Mouse (Mus musculus) kidney, postnatal 4 days (tissue): Measurements from ENCODE around the gene Plcd1.

Experiments
- DNase-seq, 2 experiments: peaks; one replicate each; pipeline ENCODE4 v3.0.0; 2021; ENCODE audit warnings: mixed read lengths in 2 of 2

Gene Plcd1

DNA sequence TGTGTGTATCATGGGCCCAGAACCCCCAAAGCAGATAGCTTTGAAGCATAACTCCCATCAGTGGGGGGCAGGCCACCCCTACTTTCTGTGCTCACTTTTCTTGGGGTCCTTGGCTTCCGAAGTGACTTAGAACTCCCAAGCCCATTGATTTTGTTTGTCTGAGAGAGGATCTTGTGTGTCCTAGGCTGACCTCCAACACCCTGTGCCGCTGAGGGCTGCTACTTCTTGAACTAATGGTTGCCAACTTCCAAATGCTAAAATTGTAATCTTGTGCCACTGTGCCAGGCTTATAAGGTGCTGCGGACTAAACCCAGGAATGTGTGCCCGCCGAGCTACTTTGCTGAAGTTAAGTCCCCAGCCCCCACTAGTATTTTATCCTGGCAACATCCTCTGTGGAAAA is 2.8 kb downstream of the Plcd1 start:
- no peak for DNase-seq

DNA sequence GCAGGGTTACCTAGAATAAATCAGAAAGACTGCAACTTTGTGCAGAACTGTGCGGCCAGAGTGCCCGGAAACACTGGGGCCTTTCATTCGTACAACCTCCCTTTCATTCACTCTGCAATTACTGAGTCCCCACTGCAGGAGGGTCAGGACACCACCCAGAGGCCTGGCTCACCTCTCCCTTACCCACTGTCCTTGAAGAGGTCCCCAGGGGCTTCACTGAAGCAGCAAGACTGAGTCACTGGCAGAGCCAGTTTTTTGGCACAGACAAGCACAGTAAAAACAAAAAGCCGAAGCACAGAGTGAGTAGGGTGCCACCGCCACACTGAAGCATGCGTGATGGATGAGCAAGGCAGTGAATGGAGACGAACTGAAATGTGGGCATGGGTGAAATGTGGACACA is 3.9 kb downstream of the Plcd1 start:
- DNase-seq = no peak

DNA sequence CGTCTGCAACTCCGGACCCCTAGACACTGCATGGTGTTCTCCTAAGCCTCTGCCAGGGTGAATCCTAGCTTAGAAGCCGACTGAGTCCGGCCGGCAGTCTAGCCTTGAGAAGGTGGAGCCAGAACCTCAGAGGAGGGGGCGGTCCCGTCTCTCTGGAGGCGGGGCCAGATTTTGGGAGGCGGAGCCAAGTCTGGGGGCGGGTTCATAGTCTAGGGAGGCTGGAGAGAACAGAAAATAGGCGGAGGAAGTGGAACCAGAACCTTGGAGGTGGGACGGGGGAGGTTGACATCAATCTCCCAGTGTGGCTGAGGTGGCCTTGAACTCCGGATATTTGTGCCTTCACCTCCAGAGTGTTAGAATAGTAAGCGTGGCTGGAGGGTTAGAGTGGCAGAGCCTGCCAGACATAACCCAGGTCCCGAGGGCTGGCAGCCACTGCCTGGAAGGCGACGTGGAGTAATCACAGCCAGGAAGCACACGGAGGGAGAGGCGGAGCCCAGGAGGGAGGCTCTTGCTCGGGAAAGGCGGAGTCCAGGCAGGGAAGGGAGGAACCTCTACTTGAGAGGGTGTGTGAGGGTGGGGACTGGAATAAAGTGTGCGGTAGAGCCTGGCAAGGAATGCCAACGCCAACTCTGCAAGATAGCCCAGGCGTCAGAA is 5.0 kb downstream of the Plcd1 start:
- DNase-seq = peak; percentile 96 to 97

DNA sequence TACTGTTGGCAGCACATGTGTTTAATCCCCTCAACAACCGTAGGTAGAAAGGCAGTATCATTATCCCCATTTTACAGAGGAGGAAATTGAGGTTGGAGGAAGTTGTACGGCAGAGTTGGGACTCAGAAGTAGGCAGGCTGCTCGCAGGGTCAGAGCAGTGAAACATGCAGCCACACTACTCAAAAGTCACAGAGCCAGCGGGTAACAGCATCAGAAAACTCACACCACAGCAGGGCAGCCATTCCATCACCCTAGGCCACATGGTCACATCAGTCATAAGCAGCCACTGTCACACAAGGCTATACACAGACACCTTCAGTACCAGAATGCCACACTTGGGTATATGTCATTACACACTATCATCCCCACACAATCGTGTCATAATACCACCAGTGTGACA is 6.0 kb downstream of the Plcd1 start:
- DNase-seq = no peak

DNA sequence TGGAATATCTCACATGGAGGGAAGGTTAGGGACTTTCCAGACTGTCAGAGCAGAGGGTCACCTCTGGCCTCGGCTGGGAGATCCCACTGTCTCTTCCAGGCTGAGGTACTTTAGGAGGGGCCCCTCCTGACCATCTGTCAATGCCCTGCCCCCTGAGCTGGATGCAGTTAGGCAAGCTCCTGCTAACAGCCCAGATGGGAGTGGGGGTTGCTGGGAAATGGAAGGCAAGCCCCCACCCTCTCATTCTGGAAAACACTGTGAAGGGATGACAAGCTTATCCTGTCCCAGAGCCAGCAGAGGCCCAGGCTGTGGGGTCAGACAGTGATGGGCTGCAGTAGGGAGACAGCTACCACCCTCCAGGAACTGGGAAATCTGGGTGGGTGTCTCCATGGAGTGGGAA is 6.9 kb downstream of the Plcd1 start:
- DNase-seq = peak in 1 of 2 experiments; percentile 48

DNA sequence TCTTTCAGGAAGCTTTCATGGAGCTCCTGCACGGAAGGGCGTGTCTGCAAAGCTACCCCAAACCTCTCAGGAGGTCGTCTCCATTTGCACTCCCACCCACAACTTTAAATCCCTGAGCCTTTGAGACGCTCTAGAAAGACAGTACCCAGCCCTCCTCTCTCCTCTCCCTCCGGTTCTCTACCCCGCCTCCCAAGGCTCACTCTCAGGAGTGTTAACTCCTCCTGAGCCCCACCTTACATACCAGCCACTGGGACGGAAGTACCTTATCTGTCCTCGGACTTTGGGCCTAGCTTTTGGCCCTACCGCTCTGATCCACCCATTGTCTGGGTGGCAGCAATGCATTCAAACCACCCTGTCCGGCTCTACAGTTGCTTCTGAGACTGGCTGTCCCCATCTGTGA is 9.3 kb downstream of the Plcd1 start:
- DNase-seq = no peak

DNA sequence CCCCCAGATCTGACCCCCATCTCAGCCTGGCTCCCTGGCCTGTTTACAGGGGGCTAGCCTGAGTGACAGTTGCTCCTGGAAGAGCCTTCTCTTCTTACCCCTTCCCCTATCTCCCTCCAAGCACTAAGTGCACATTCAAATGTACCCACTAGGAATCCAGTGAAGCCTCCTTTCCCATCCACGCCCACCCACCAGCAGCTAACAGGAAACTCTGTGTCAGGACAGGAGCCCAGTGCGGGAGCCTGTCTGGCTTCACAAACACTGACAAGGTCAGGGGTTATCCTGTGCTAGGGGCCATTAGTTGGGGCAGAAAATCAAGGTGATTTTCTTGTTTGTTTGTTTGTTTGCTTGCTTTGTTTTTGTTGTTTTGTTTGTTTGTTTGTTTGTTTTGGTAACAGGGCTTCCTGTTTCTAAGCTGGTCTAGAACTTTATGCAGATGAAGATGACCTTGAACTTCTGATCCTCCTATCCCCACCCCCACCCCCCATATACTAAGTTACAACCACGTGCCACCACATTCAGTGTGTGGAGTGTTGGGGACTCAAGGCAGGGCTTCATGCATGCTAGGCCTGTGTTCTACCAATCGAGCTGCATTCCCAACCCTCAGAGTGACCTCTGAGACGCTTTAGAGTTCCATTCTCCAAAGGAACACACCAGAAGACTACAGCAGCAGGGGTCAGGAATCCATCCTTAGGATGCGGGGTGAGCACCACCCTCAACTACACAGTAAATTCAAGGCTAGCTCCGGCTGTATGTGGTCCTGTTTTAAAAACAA is 10.5 kb downstream of the Plcd1 start:
- no peak for DNase-seq

DNA sequence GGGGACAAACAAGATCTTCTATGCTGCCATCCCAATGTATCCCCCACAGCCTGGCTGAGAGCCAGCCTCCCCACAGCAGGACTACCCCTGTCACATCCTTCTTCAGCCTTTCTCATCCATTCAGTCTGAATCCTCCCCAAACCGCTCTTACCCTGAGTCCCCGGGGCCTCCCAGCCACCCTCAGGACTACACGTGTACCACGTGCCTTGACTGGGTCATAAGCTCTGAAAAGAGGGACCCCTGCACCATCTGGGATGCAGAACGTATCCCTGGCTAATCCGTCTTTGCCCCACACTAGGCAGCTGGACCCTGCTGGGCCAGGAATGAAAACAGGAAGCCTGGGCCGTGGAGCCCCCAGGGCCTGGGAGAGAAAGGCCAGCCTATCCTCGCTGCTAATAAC is 11.3 kb downstream of the Plcd1 start:
- no peak for DNase-seq

DNA sequence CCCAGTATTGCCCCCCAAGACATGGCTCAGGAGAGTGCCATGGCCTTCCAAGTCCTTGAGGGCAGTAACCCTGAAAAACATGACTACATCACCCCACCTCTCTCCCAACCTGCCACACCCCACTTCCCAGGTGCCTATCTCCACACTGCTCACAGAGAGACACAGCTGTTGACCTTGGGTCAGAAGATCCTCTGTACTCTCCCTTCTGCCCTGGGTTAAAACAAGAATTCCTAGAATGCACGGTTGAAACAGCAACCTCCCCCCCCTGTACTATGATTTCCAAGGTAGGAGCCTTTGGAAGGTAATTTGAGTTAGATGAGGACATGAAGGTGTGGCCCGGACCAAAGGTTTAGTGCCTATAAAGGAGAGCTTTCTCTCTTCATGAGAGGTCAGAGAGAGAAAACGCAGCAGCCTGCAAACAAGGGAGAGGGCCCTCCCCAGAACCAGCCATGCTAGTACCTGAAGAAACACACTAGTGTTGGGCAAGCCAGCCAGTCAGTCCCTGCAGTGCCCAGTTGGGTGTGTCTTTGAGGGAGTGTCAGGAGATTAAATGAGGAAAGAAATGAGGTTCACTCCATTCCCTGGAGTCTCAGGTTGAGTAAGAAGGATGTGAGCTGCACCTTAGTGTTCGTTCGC is 13.1 kb downstream of the Plcd1 start:
- no peak for DNase-seq

DNA sequence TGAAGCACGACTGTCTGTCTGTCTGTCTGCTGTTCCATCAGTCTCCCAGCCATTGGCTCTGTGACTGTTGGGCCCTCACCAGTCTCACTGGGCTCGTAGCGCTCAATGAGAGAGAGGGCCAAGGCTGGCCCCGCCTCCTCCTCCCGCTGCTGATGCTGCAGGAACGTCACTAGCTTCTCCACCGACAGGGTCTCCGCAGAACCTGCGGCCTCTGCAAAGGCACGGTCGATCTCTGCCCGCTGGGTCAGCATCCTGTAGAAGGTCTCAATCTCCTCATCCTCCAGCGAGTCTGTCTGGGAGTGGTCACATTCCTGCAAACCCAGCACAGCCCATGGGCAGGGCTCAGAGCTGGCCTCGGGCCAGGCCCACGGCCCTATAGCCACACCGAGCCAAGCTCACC is 17.6 kb downstream of the Plcd1 start:
- DNase-seq = no peak

DNA sequence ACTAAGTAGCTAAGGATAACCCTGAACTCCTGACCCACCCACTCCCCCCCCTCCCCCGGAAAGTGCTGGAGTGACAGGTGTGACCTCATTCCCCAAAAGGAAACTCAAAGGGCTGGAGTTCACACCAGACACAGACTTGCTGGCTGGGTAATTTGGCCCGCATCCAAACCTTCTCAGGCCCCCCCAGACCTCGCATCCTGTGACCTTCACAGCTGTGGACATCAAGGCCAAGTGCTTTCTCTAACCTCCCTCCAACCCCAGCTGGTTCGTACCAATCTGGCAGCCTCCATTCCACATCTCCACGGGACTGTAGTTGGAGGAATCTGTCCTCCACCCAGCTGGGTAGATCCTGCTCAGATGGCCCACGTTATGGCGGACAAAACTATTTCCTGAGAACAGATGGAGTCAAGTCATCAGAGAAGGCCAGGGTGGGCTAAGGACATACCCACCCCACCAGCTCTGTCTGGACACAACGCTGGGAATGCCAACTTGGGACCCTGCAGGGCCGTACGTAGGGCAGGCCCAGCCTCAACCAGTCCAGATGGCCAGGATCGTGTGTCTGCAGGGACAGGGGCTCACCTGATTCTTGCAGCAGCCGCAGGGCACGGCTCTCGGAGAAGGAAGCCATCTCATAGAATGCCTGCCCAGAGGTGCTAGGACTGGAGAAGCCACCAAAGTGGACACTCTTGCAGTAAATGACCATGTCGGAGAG is 20.0 kb downstream of the Plcd1 start:
- peak; percentile 64 to 77 for DNase-seq

DNA sequence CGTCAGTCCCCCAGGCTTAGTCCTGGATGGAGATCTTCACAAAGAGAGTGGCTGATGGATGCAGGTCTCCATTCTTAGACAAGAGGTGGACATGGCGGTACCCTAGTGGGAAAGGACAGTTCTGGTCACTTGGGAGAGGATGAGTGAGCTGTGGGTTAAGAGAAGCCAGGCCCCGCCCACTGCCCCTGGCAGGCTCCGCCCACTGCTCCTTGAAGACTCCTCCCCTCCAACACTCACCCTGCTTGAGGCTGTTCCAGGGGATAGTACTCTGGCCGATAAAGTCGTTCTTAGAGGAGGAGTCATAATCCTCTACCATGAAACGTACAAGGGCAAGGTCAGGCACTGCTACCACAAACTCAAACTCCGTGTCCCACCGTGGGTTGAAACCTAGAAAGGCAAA is 21.5 kb downstream of the Plcd1 start:
- peak in 1 of 2 experiments; percentile 56 for DNase-seq

DNA sequence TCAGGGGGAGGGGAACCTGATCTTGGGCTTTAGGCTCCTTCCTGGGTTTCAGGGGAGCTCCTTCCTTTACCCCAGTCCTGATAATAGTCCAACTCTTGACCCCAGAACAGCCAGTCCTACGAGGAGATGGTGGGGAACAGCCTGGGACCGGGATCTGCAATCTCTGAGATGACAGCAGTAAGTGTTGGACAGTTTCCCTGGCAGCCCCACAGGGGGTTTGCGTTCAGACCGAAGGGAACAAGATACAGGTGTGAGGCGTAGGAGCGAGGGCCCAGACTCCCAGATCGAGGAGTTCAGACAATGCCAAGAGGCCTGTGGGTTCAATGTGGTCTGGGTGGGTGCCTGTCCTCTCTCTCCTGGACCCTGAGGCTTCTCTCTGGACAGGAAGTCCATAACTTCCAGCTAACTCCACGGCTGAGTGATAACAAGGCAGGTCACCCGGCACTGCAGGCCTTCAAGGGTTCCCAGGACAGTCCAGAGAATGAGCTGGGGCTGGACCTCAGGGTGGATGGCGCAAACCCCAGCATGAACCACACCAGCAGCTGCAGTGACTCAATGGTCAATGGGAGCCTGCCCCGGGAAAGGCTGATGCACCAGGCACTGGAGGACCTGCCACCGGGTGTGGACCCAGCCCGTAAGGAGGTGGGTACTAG is 23.0 kb downstream of the Plcd1 start:
- no peak for DNase-seq

DNA sequence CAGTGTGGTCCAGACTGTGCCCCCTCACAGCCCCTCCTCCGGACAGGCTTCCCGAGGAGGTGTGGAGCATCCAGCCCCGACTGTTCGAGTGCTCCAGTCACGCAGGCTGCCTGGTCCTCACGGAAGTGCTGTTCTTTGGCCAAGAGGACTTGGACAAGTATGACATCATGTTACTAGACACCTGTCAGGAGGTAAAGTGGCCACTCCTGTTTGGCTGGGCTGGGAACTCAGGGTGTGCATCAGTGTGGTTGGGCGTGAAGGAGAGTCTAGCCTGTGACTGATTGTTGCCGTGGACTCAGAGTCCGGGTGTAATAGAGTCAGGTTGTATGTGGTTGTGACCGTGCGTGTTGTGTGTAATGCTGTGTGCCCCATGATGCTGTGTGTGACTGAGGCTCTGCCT is 25.0 kb downstream of the Plcd1 start:
- no peak for DNase-seq

DNA sequence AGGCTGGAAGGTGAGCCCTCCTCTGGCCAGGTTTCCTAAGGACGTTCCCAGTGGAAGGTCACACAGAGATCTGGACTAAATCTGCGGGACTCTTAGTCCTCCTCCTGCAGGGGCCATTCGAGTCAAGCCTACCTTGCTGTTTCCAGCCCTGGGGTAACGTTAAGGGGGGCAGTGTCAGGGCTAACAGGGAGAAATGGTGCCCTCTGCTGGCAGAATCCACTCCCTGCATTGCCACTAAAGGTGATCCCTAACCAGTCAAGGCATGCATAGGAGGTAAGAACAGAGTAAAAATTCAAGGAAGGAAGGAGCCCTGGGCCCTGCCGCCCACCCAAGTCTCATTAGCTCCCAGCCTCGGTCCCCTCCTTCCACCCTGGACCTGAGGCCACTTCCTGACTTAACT is 25.7 kb downstream of the Plcd1 start:
- peak; percentile 90 to 91 for DNase-seq

DNA sequence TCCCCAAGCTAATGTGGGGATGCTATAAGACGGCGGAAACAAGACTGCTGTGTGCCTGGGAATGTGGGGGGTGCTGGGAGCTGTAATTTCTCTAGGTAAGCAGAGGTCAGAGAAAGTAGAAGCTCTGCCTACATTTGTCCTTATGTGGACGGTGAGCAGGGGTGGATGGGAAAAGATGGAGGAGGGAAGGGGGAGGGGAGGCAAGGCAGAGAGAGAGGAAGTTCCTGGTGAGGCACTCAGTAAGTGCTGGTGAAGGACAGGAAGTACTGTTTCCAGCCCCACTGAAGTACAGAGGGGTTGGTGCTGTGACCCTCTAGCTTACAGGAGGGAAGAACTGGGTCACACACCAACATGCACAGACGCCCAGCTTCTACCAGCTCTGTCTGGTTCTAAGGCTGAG is 29.0 kb downstream of the Plcd1 start:
- DNase-seq = no peak

DNA sequence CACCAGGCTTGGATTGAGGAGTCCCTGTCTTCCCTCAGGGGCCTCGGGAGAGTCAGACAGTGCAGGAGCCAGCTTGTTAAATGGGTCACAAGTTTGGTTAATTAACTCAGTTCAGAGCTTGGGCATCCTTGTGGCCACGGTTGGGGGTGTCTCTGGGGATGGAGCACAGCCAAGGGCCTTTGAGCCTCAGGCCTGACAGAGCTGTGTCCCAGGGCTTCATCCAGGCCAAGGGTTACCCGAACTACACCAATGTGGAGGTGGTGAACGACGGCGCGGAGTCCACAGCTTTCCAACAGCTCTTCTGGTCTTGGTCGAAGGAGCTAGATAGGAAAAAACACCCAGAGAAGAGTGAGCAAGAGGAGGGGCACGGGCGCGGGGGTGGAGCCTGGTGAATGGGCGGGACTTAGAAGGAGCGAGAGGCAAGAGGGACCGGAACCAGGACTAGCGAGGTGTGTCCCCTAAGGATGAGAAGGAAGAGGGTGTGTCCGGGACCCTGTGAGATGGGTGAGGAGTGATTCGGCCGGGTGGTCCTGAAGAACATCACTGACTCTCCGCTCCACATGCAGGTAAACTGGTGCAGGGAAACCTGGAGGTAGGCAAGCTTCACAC is 30.2 kb downstream of the Plcd1 start:
- peak; percentile 68 to 78 for DNase-seq

DNA sequence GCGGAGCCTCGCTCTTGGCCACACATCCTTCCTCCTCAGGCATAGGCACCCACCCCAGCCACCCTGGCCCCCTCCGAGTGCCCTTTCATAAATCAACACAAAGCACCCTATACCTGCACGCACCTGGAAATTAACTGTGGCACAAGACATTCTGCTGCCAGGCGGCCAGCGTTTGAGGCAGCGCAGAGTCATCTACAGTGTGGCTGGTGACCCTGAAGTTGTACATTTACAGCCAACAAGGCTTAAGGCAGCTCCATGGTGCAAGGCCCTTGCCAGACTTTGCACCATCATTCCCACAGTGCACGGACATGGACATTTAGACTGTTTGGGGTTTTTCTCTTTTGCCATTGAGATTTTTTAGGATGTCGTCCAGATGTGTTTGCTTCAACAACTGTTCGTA is 32.6 kb downstream of the Plcd1 start:
- DNase-seq = no peak

DNA sequence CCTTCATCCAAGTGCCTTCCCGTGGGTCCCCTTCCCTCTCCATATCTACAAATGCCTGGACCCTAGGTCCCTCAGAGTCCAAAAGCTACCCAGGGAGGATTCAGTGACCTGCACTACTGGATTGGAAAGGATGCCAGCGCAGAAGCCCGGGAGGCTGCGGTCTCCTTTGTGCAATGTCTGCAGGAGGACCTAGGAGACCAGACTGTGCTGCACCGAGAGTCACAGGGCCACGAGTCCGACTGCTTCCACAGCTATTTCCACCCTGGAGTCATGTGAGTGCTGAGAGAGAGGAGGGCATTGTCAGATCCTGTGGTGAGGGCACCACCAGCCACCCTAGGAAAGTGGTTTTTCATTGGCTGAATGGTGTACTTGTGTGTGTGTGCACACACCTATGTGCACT is 35.1 kb downstream of the Plcd1 start:
- no peak for DNase-seq

DNA sequence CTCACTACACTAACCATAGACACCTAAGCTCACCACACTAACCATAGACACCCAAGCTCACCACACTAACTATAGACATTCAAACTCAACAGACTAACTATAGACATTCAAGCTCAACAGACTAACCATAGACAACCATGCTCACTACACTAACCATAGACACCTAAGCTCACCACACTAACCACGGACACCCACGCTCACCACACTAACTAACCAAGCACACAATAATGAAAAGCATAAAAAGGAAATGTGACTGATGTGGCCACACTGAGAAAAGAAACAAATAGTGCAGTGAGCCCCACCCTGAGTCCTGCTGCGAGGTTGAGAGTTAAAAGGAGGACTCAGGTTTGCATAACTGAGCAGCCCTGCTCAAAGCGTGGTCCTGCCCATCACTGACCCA is 38.0 kb downstream of the Plcd1 start:
- no peak for DNase-seq

DNA sequence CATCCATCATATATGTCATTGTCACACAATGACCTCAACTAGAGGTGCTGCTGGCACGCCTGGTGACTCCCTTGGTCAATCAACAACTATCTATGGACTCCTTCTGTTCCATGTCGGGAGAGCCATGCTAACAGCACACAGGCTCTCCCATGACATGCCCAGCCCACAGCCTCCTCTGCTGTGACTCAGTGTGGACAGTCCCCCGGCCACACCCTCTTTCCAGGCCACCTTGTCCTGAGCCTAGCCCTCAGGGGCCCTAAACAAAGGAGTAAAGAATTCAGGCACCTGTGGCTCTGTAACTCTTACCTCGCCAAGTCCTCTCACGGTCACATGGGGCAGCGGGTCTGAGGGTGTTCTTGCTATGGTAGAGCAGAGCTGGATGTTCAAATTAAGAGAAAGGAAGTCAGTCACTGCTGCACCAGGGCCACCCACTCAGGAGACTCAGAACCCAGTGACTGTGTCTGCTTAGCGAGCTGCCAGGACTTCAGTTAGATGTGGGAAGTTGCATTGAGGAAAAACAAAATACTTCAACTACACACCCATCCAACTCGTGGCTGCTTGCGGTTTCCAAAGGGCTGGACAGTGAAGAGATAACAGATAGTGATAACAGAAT is 39.2 kb downstream of the Plcd1 start:
- DNase-seq = no peak
